Mouse (Mus musculus) small intestine, adult 2 months (tissue): Measurements from ENCODE around the gene Traf1. TPM values are rescaled to one million over a fixed set of nuclear protein-coding genes. Genes with fewer than 3 reads are reported as not detected.
A peak's percentile ranks its signal among the peaks of the same experiment; 100 is the strongest.

ENCODE experiments used
- H3K27ac ChIP-seq: fragments of 200-500 bp; 2 replicates; pipeline ENCODE4 v1.5.1; 2012; ENCODE audit warnings: low read depth, low read length, control low read depth, inconsistent platforms; ENCODE audit not compliant: insufficient read depth
- H3K27me3 ChIP-seq: fragments of 200-500 bp; 2 replicates; pipeline ENCODE4 v1.6.1; 2012; ENCODE audit warnings: mild to moderate bottlenecking, moderate library complexity, low read length, inconsistent platforms; ENCODE audit not compliant: control insufficient read depth, insufficient read depth
- H3K36me3 ChIP-seq: fragments of 200-500 bp; 2 replicates; pipeline ENCODE4 v1.6.1; 2012; ENCODE audit warnings: mild to moderate bottlenecking, low read length, control low read depth, inconsistent platforms; ENCODE audit not compliant: control insufficient read depth, insufficient read depth
- H3K4me1 ChIP-seq: fragments of 200-500 bp; 2 replicates; pipeline ENCODE4 v1.6.1; 2012; ENCODE audit warnings: low read length, inconsistent platforms, mixed read lengths; ENCODE audit not compliant: control insufficient read depth, insufficient read depth, insufficient read length
- H3K4me3 ChIP-seq: fragments of 200-500 bp; 2 replicates; pipeline ENCODE4 v1.5.1; 2012; ENCODE audit warnings: low read depth, mild to moderate bottlenecking, control low read depth, inconsistent platforms, low read length, moderate library complexity
- CTCF ChIP-seq: fragments of 200-500 bp; IDR thresholded peaks from 2 replicates; pipeline ENCODE4 v1.5.1; 2012; ENCODE audit warnings: low read depth, mild to moderate bottlenecking, control low read depth, inconsistent platforms, low read length, moderate library complexity, mixed read lengths; ENCODE audit not compliant: insufficient replicate concordance, insufficient read length; ENCODE audit errors: extremely low read depth
- POLR2A ChIP-seq: fragments of 200-500 bp; IDR thresholded peaks from 2 replicates; pipeline ENCODE4 v1.6.1; 2012; ENCODE audit warnings: low read depth, mild to moderate bottlenecking, control low read depth, inconsistent platforms, low read length, moderate library complexity
- WGBS: fragments of 180-500 bp; shearing (Covaris S2); methylation state at CpG from one replicate; pipeline ENCODE4 v1.1.7; 2018; 5-methylcytosine and 5-hydroxymethylcytosine counted together
- polyA plus RNA-seq: library from polyadenylated mRNA; depleted of rRNA; stranded (reverse); fragments of >200 nt; gene quantifications from 2 replicates; pipeline ENCODE4 v1.2.3, GENCODE M21; 2012; rRNA removed

Traf1 gene
- polyA plus RNA-seq, 1 experiment, result 6.1 TPM

DNA sequence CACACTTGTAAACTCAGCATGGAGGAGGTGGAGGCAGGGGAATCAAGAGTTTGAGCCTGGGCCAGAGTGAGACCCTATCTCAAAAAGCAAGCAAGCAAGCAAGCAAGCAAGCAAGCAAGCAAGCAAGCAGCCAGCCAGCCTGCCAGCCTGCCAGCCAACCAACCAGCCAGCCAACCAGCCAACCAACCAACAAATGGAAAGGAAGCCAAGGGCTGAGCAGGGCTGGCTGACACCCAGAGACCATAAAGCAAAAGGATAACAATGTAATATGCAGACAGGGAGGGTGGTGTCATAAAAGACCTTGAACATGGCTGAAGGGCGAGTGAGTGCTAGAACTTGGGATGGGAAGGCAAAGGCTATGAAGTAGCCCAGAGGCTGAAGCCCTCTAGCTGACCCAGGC is 61.2 kb downstream of the Traf1 start:
- Histone ChIP-seq H3K4me3 (no peak overlapping the region), H3K36me3 (no peaks in the 10 kb centered on the region), H3K27me3 (no peaks in the 10 kb centered on the region), H3K4me1 (peaks cover 12% of the 10 kb centered on the region), H3K27ac (no peak overlapping the region)
- TF ChIP-seq POLR2A, result no peak
- no peak for TF ChIP-seq CTCF
- WGBS, result 42% methylated on average over 1 of the region's 1 CpGs

DNA sequence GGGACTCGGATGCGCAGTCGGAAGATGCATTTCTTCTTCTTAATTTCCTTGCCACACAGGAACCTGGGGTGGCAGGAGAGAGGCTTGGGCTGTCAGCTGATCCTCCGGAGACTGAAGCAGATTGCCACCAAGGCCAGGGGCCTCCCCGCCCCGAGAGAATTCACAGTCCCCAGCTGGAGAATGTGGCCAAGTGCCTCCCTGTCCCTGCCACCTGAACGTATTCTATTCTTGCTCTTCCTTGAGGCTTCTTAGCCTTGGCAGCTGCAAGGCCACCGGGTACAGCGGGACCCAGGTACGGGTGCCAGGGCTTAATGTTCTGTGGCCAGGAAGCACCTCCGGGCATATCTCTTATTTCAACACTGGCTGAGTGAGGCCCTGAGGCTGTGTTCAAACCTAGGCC is 61.9 kb downstream of the Traf1 start:
- no peaks in the 10 kb centered on the region for H3K36me3 ChIP-seq
- H3K4me3 ChIP-seq, result no peak overlapping the region
- peaks cover 11% of the 10 kb centered on the region; the same call in 1 of the 2 replicates for H3K4me1 ChIP-seq
- no peak for TF ChIP-seq CTCF
- no peak for TF ChIP-seq POLR2A
- no peak overlapping the region for H3K27ac ChIP-seq
- H3K27me3 ChIP-seq, result no peaks in the 10 kb centered on the region
- 84% methylated on average over 11 of the region's 11 CpGs for WGBS

DNA sequence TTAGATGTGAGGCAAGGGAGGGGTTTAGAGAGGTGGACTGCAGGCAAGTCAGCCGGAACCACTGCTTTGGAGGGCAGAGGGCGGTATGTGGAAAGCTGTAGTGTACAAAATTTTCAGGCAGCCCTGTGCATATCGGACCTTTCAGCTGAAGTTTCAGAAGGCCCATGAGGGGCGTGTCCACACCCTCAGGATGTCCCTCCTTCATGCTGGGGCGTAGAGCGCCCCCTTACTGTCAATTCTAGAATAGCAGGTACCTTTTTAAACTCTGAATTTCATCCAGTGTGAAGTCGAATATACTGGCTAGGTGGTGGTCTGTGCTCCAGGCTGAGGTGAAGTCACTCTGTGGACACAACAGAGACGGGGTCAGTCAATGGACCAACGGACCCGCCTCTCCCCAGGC is 63.8 kb downstream of the Traf1 start:
- Histone ChIP-seq H3K4me3 (no peak overlapping the region), H3K27ac (no peak overlapping the region), H3K27me3 (no peaks in the 10 kb centered on the region), H3K4me1 (peaks cover 4% of the 10 kb centered on the region; the same call in 1 of the 2 replicates), H3K36me3 (no peaks in the 10 kb centered on the region)
- WGBS, result 33% methylated on average over 10 of the region's 10 CpGs
- TF ChIP-seq CTCF (peak; percentile 69; the same call in 1 of the 2 replicates), POLR2A (no peak)

DNA sequence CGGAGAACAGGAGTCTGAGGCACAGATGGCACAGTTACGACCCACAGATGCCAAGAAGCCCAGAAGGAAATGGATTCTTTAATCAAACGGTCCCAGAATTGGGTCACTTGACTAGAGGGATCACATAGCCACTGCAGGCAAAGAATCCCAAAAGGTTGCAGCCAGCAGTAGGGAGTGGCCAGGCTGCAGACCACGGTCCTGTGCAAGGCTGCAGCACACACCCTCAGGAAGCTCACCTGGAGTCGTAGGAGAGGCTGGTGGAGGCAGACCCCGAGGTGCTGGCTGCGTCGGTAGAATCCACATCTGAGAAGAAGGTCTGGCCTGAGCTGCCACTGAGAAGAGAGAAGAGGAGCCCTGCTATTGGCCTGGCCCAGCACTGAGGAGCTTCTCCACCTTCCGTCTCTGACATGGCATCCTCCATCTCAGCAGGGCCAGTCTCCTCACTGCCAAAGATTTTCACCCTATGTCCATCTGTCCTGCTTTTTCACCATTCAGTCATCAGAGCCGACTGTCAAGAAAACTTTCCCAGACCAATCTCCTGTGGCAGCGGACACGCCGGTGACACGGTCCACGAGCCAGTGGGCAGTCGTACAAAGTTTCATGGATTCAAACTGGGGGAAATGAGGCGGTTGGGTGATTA is 64.6 kb downstream of the Traf1 start:
- no peak overlapping the region for H3K27ac ChIP-seq
- peaks cover 4% of the 10 kb centered on the region; the same call in 1 of the 2 replicates for H3K4me1 ChIP-seq
- H3K36me3 ChIP-seq, result no peaks in the 10 kb centered on the region
- no peak for TF ChIP-seq CTCF
- no peak for TF ChIP-seq POLR2A
- no peak overlapping the region for H3K4me3 ChIP-seq
- H3K27me3 ChIP-seq, result no peaks in the 10 kb centered on the region
- WGBS, result 85% methylated on average over 17 of the region's 17 CpGs

DNA sequence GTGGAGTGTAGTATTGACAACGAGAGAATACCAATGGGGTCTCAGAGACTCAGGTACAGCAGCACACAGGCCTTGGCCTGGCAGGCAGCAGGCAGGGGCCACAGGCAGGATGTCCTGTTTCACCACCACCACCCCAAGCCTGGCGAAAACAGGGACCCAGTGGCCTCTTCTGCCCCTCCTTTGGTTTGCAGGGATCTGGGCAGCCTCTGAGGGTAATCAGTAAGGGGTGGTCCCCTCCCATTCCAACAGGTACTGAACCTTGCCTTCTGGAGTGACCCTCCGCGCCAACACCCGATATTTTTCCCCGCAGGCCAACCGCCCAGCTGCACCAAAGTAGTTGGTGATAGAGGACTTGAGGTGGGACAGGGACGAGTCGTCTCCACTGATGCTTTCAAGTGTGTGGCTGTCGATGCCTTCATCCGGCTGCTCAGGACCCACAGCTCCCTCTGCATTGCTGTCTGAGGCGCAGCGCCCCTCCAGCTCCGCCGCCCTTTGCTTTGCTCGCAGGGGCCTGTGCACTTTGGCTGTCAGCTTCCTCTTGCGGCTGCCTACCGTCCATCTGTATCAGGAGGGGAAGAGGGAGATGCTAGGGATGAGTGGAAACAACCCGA is 66.0 kb downstream of the Traf1 start:
- peaks cover 4% of the 10 kb centered on the region; the same call in 1 of the 2 replicates for H3K4me1 ChIP-seq
- no peaks in the 10 kb centered on the region for H3K36me3 ChIP-seq
- H3K27me3 ChIP-seq, result no peaks in the 10 kb centered on the region
- H3K4me3 ChIP-seq, result no peak overlapping the region
- no peak overlapping the region for H3K27ac ChIP-seq
- WGBS, result 87% methylated on average over 19 of the region's 19 CpGs
- TF ChIP-seq CTCF, result no peak

DNA sequence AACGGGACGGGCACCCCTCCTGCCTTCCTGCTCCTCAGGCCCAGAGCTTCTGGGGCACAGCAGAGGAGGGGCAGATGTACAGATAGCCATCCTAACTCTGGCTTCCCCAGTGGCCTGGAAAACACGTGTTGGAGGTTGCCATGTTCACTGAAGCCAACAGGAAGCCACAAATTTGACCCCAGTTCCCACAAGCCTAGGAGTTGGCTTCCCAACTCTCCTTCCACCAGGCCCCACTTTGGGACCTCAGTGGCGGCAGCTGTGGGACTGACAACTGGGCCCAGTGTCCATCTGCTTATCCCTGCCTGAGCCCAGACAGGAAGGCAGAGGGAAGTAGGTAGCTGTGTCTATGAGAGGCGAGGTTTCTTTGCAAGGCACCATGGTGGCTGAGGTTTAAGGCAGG is 67.6 kb downstream of the Traf1 start:
- Histone ChIP-seq H3K36me3 (no peaks in the 10 kb centered on the region), H3K4me1 (no peaks in the 10 kb centered on the region), H3K4me3 (no peak overlapping the region), H3K27me3 (0 out of 2 replicates have a peak, but pooled peaks cover 2% of the 10 kb centered on the region), H3K27ac (no peak overlapping the region)
- 78% methylated on average over 5 of the region's 5 CpGs for WGBS
- TF ChIP-seq CTCF (no peak), POLR2A (no peak)

Other genes with a start within 250 kb of the Traf1 start
- gene Gapvd1, start 206.5 kb downstream of the Traf1 start, polyA plus RNA-seq, result 4.8 and 7.3 TPM in 2 replicates
- 252 and 340 TPM in 2 replicates for gene Hspa5, start 189.8 kb downstream of the Traf1 start, polyA plus RNA-seq
- gene Rabepk, start 161.9 kb downstream of the Traf1 start, polyA plus RNA-seq, result 16.2 and 16.9 TPM in 2 replicates
- 10.1 and 17.0 TPM in 2 replicates for gene Fbxw2, start 135.5 kb downstream of the Traf1 start, polyA plus RNA-seq
- gene Gm34653, start 128.8 kb downstream of the Traf1 start, polyA plus RNA-seq, result not detected in 2 replicates
- gene Cutal, start 87.4 kb downstream of the Traf1 start, polyA plus RNA-seq, result 3.7 and 16.0 TPM in 2 replicates
- 3.0 and 4.2 TPM in 2 replicates for gene Psmd5, start 86.8 kb downstream of the Traf1 start, polyA plus RNA-seq
- gene Phf19, start 47.7 kb downstream of the Traf1 start, polyA plus RNA-seq, result 0.51 and 1.4 TPM in 2 replicates
- gene Hc, start 99.7 kb upstream of the Traf1 start, polyA plus RNA-seq, result not detected in 2 replicates
- gene AI182371, start 139.8 kb upstream of the Traf1 start, polyA plus RNA-seq, result 0.22 TPM in 1 of 2 replicates, not detected in the other
- 3.0 and 5.2 TPM in 2 replicates for gene Cntrl, start 147.7 kb upstream of the Traf1 start, polyA plus RNA-seq
- gene Rab14, start 239.3 kb upstream of the Traf1 start, polyA plus RNA-seq, result 28.2 and 239 TPM in 2 replicates